Mouse (Mus musculus) limb, embryonic 11.5 days (tissue): ENCODE results near the gene Tdrkh. TPM values are rescaled to one million over a fixed set of nuclear protein-coding genes. Genes with fewer than 3 reads are reported as not detected.
A peak's percentile ranks its signal among the peaks of the same experiment; 100 is the strongest.

Source experiments
- ATAC-seq: fragments of 200-750 bp; cut with Nextera tagmentation; 2 replicates; pipeline ENCODE4 v1.8.0; 2017; ENCODE audit warnings: low read depth; ENCODE audit not compliant: insufficient number of reproducible peaks, low FRiP score, low TSS enrichment
- DNase-seq: peaks from one replicate; pipeline ENCODE4 v3.0.0-alpha.2; 2015; ENCODE audit warnings: low spot score
- H3K27ac ChIP-seq: fragments of 300-500 bp; sonication (generic); replicated peaks from 2 replicates; pipeline ENCODE4 v1.5.1; 2014; ENCODE audit warnings: low read depth, mild to moderate bottlenecking, low read length
- H3K27me3 ChIP-seq: fragments of 300-500 bp; sonication (generic); 2 replicates; pipeline ENCODE4 v1.6.1; 2014; ENCODE audit warnings: mild to moderate bottlenecking, low read length, mixed read lengths; ENCODE audit not compliant: control insufficient read depth, insufficient read depth
- H3K36me3 ChIP-seq: fragments of 300-500 bp; sonication (generic); 2 replicates; pipeline ENCODE4 v1.6.1; 2014; ENCODE audit warnings: mild to moderate bottlenecking, low read length, moderate library complexity, mixed read lengths; ENCODE audit not compliant: control insufficient read depth, insufficient read depth
- H3K4me1 ChIP-seq: fragments of 300-500 bp; sonication (generic); 2 replicates; pipeline ENCODE4 v1.6.1; 2014; ENCODE audit warnings: low read length, mixed read lengths; ENCODE audit not compliant: control insufficient read depth, insufficient read depth
- H3K4me2 ChIP-seq: fragments of 300-500 bp; sonication (generic); 2 replicates; pipeline ENCODE4 v1.6.1; 2014; ENCODE audit warnings: low read depth, mild to moderate bottlenecking, moderate library complexity; ENCODE audit not compliant: severe bottlenecking
- H3K4me3 ChIP-seq: fragments of 300-500 bp; sonication (generic); 2 replicates; pipeline ENCODE4 v1.5.1; 2014; ENCODE audit warnings: low read depth, low read length
- H3K9ac ChIP-seq: fragments of 300-500 bp; sonication (generic); 2 replicates; pipeline ENCODE4 v1.6.1; 2014; ENCODE audit warnings: mild to moderate bottlenecking, low read length
- H3K9me3 ChIP-seq: fragments of 300-500 bp; sonication (generic); 2 replicates; pipeline ENCODE4 v1.6.1; 2016; ENCODE audit warnings: low read length; ENCODE audit not compliant: control insufficient read depth
- WGBS: fragments of 180-500 bp; shearing (Covaris S2); extraction: QIAGEN DNeasy Blood & Tissue Kit; methylation state at CpG from one replicate; pipeline ENCODE4 v1.1.7; 2014; 5-methylcytosine and 5-hydroxymethylcytosine counted together
- polyA plus RNA-seq: library from polyadenylated mRNA; unstranded; fragments of >200 nt; fragmentation: Nextera tagmentation; extraction: Ambion mirVana; gene quantifications from 2 replicates; pipeline ENCODE4 v1.2.1, GENCODE M21; 2014

Gene Tdrkh
- polyA plus RNA-seq, 1 experiment from 2014 or later = 8.5 TPM

DNA sequence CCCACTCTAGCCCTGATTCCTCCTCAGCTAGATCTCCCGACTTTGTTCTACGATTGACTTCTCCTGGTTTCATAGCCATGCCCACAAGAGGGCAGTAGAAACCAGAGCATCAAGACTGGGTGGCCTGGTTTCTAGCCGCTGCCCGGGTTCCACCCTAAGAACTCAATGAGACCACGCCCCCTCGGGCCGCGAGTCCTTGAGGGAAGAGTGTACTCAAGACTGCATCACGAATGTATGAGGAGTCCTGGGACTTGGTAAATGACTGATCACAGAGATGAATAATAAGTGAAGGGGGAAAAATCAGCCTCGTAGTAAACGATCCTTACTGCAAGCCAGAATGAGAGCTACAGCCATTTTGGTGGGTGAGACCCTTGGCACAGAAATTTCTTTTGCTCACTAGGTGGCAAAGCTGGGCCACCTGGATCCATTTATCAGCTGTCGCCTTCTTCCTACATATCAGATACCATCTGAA lies 43.5 kb downstream of the Tdrkh start:
- H3K9ac ChIP-seq = no peak overlapping the region
- no peaks in the 10 kb centered on the region for H3K36me3 ChIP-seq
- no peak overlapping the region for H3K27ac ChIP-seq
- WGBS = 2% methylated on average over 12 of the region's 12 CpGs
- H3K4me1 ChIP-seq = no peaks in the 10 kb centered on the region
- no peaks in the 10 kb centered on the region for H3K27me3 ChIP-seq
- H3K4me2 ChIP-seq = peak overlapping the region; percentile 40
- H3K4me3 ChIP-seq = peak overlapping the region; percentile 21; the same call in 1 of the 2 replicates
- no peaks in the 10 kb centered on the region for H3K9me3 ChIP-seq
- DNase-seq (peak; percentile 93), ATAC-seq (peak; percentile 82)

DNA sequence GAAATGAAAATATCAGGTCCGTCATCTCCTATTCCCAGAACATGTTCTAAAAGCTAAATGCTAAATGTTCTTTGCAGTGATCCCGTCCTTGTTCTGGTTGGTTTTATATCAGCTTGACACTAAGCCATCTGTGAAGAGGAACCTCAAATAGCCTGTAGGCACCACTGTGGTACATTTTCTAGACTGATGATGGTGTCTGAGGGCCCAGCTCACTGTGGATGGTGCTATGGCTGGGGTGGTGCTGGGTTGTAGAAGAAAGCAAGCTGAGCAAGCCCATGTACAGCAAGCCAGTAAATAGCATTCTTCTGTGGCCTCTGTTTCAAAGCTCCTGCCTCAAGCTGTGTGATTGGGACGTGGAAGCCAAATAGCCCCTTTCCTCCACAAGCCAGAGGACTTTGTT lies 44.0 kb downstream of the Tdrkh start:
- no peak overlapping the region for H3K9ac ChIP-seq
- DNase-seq (no peak), ATAC-seq (no peak)
- H3K4me3 ChIP-seq = no peak overlapping the region
- H3K9me3 ChIP-seq = no peaks in the 10 kb centered on the region
- no peaks in the 10 kb centered on the region for H3K4me1 ChIP-seq
- WGBS = 83% methylated on average over 3 of the region's 3 CpGs
- H3K27ac ChIP-seq = no peak overlapping the region
- H3K27me3 ChIP-seq = no peaks in the 10 kb centered on the region
- H3K4me2 ChIP-seq = peak overlapping the region; percentile 40
- H3K36me3 ChIP-seq = no peaks in the 10 kb centered on the region

DNA sequence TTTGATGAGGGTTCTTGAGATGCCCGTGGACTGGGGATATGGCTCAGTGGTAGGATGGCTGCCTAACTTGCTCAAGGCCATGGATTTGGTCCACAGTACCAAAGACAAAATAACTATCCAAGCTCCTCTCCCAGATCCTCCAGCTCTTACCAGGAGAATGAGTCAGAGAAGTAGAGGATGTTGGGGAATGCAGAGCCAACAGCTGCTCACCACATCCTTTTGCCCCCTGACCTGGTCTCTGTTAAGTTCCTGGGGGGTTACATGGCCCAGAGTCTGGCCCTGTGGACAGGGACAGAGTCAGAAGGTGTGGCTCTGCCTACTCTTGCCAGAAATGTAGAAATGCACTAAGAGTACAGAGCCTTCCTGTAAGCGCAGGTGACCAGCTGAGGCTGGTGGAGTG lies 46.8 kb downstream of the Tdrkh start:
- H3K36me3 ChIP-seq = no peaks in the 10 kb centered on the region
- H3K27me3 ChIP-seq = no peaks in the 10 kb centered on the region
- no peak overlapping the region for H3K4me2 ChIP-seq
- ATAC-seq = no peak
- WGBS = 98% methylated on average over 2 of the region's 2 CpGs
- H3K9ac ChIP-seq = no peak overlapping the region
- peaks cover 10% of the 10 kb centered on the region for H3K4me1 ChIP-seq
- no peak for DNase-seq
- H3K27ac ChIP-seq = no peak overlapping the region
- H3K9me3 ChIP-seq = no peaks in the 10 kb centered on the region
- H3K4me3 ChIP-seq = no peak overlapping the region

DNA sequence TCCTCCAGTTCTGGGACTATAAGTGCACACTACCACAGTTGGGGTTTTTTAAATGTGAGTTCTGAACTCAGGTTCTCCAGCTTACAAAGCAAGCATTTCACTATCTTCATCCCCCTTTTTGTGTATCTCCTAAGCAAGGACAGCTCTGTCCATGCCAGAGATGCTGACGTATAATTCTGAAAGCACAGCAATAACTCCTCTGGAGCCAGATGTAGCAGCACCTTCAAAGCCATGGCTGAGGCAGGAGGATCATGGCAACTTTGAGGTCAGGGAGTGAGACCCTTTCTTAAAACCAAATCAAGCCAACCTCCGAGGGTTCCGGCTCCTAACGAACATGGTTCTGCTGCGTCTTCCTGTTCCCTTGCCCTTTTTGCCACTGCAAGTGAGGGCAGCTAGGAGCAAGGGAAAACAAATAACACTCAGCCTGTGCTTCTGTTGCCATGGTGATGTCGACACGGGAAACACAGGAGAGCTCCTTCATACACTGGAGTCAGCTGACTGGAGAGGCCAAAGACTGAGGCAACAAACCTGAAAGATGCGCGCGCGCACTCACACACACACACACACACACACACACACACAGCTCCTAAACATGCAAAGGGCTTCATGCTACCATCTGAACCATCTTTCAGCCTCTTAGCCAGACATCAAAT lies 51.0 kb downstream of the Tdrkh start:
- no peak overlapping the region for H3K27ac ChIP-seq
- H3K4me2 ChIP-seq = no peak overlapping the region
- H3K9ac ChIP-seq = no peak overlapping the region
- no peaks in the 10 kb centered on the region for H3K36me3 ChIP-seq
- peak; percentile 40; the same call in 1 of the 2 replicates for ATAC-seq
- peaks cover 11% of the 10 kb centered on the region for H3K4me1 ChIP-seq
- no peaks in the 10 kb centered on the region for H3K9me3 ChIP-seq
- H3K4me3 ChIP-seq = no peak overlapping the region
- peak; percentile 42 for DNase-seq
- no peaks in the 10 kb centered on the region for H3K27me3 ChIP-seq
- 68% methylated on average over 11 of the region's 11 CpGs for WGBS

DNA sequence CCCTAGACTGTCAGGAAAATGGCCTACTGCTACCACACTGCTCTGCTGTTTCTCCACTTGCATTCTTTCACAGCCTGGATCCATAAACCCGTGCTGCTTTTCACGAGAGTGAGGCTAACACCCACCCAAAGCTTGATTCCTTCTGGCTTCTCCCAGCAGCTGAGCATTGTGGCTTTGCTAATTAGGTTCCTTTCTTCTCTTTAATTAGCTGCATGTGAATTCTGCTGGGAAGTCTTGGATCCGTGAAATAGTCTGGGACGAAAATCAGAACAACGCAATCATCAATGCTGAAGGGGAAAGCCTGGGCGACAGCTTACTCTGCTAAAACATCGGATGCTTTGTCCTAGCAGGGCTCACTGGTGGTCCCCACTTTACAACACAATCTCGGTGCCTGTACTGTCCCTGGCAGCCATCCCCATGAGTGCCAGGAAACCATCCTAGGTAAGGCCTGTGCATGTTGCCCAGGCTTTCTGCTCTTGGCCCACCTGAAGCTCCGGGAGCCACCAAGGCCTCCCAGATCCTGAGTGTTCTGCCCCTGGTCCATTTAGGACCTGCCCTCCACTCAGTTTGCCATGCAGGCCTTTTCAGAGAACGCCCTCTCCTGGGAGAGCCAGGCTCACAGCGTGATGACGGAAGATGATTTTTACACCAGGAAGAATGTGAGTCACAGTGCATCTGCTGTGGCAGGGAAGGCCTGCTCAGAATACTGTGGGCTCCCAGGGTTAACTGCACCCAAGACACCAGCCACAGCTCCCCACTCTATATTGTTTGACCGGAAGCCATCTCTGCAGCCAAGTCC lies 52.8 kb downstream of the Tdrkh start:
- Histone ChIP-seq H3K9ac (peak overlapping the region; percentile 8; the same call in 1 of the 2 replicates), H3K4me2 (no peak overlapping the region), H3K4me3 (no peak overlapping the region), H3K27me3 (no peaks in the 10 kb centered on the region), H3K9me3 (no peaks in the 10 kb centered on the region), H3K4me1 (peaks cover 11% of the 10 kb centered on the region), H3K27ac (no peak overlapping the region), H3K36me3 (no peaks in the 10 kb centered on the region)
- WGBS = 53% methylated on average over 13 of the region's 13 CpGs
- DNase-seq (no peak), ATAC-seq (no peak)

DNA sequence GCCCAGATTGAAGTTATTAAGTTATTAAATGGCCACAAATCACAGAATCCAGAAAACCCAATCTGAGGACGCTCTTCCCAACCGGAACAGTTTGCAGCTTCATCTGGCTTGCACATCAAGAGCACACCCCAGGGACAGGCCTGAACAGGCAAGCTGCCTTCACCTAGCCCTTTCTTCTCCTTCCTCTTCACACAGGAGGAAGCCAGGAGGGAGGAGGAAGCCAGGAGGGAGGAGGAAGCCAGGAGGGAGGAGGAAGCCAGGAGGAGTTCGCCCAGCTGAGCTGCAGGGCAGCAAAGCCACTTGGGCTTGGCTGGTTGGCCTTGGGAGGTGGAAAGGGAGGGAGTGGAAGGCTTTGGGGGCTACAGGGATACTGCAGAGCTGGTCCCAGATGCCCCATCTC lies 55.9 kb downstream of the Tdrkh start:
- H3K9ac ChIP-seq = no peak overlapping the region
- DNase-seq (no peak), ATAC-seq (no peak)
- no peaks in the 10 kb centered on the region for H3K27me3 ChIP-seq
- WGBS = 25% methylated on average over 3 of the region's 3 CpGs
- H3K4me2 ChIP-seq = no peak overlapping the region
- H3K4me1 ChIP-seq = peaks cover 14% of the 10 kb centered on the region
- H3K27ac ChIP-seq = no peak overlapping the region
- no peaks in the 10 kb centered on the region for H3K36me3 ChIP-seq
- H3K9me3 ChIP-seq = no peaks in the 10 kb centered on the region
- no peak overlapping the region for H3K4me3 ChIP-seq

DNA sequence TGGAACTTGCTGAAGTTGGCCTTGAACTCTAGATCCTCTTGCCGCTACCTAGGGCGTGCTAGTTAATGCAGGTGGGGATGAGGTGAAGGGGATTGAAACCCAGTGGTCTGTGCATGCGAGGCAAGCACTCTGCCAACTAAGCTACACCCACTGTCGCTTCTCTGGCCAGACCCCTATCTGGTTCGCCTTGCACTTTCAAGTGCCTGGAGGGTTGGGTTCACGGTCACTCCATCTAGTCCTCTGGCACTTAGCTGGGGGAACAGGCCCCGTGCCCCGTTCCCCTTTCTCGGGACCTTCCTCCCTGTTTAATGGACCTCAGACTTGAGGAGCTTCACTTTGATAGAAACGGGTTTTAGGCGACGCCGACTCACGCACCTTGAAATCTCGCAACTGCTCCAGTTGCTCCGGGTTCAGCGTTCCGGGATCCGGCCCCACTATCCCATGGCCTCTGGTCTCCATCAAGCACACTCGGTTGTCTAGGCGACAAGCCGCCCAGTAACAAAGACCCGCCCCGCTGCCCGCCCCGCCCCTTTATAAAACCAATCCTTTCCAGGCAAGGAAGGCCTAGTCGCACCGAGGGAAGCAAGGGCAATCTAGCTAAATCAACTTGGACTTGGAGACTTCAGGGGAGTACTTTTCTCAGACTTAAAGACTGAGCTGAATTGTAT lies 59.5 kb downstream of the Tdrkh start:
- Histone ChIP-seq H3K27me3 (no peaks in the 10 kb centered on the region), H3K4me1 (peaks cover 9% of the 10 kb centered on the region; the same call in 1 of the 2 replicates), H3K36me3 (no peaks in the 10 kb centered on the region), H3K4me2 (peak overlapping the region; percentile 46), H3K9ac (no peak overlapping the region), H3K4me3 (peak overlapping the region; percentile 19; the same call in 1 of the 2 replicates), H3K9me3 (no peaks in the 10 kb centered on the region), H3K27ac (no peak overlapping the region)
- ATAC-seq (peak; percentile 86), DNase-seq (peak; percentile 85)
- 7% methylated on average over 28 of the region's 28 CpGs for WGBS

DNA sequence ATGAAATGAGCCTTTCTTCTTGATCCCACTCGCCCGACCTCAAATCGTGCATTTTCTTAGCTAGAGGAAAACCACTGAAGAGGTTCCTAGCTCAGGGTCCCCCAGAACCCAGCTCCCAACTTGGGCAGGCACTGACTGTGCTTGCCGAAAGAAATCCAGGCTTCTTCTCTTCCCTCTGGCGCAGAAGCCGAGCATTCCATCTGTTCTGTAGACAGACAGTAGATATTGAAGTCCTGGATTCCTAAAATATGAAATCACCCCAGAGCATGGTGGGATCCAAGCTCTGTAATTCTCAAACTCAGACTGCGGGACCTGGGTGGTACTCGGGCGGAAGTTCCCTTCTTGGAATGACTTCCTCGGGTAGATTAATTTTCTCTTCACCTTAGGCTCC lies 60.0 kb downstream of the Tdrkh start:
- Histone ChIP-seq H3K9ac (no peak overlapping the region), H3K27ac (no peak overlapping the region), H3K4me2 (peak overlapping the region; percentile 46; the same call in 1 of the 2 replicates), H3K36me3 (no peaks in the 10 kb centered on the region), H3K27me3 (no peaks in the 10 kb centered on the region), H3K9me3 (no peaks in the 10 kb centered on the region), H3K4me1 (peaks cover 9% of the 10 kb centered on the region; the same call in 1 of the 2 replicates), H3K4me3 (no peak overlapping the region)
- no peak for DNase-seq
- no peak for ATAC-seq
- 49% methylated on average over 10 of the region's 10 CpGs for WGBS
